Mouse (Mus musculus): ENCODE data around the gene D230025D16Rik. TPM values are rescaled to one million over a fixed set of nuclear protein-coding genes. Genes with fewer than 3 reads are reported as not detected.
"Not testable (repeated sequence)": the region's sequence is repeated elsewhere in the genome, so short reads cannot be mapped to it uniquely, and the experiment has no call there.

The D230025D16Rik gene
- polyA plus RNA-seq, 1 experiment from 2014 or later, result 35.7 TPM

DNA sequence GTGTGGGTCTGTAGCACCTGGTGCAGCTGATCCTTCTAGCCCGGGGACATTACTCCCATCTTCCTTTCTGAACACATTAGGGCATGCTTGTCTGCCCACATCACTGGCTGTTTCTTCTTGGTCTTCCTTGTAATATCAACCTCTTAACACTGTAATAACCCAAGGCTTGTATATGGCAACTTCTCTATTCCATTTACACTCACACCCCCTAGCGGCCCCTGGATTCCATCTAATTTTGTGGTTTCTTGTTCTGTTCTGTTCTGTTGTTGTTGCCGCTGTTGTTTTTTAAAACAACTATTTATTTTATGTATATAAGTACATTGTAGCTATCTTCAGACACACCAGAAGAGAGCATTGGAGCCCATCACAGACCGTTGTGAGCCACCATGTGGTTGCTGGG lies 62.0 kb downstream of the D230025D16Rik start:
- H3K4me2 ChIP-seq (ENCODE audit: low read length), result peak overlapping the region; percentile 84
- ATAC-seq, result no peak
- H3K4me3 ChIP-seq (replicated peaks; ENCODE audit: low read length), result no peak overlapping the region
- H3K9me3 ChIP-seq (ENCODE audit: control insufficient read depth, low read length), result no peaks in the 10 kb centered on the region
- H3K27me3 ChIP-seq (replicated peaks; ENCODE audit: control insufficient read depth, insufficient read depth, low read length), result no peaks in the 10 kb centered on the region
- H3K36me3 ChIP-seq (ENCODE audit: control insufficient read depth, insufficient read depth), result peaks cover 7% of the 10 kb centered on the region; the same call in 1 of the 2 replicates
- H3K9ac ChIP-seq (replicated peaks; ENCODE audit: low read depth, low read length), result no peak overlapping the region
- 89% methylated on average over 4 of the region's 4 CpGs for WGBS
- H3K27ac ChIP-seq (ENCODE audit: low read length), result no peak overlapping the region
- H3K4me1 ChIP-seq (replicated peaks; ENCODE audit: control insufficient read depth, insufficient read depth, low read length), result peaks cover 50% of the 10 kb centered on the region

DNA sequence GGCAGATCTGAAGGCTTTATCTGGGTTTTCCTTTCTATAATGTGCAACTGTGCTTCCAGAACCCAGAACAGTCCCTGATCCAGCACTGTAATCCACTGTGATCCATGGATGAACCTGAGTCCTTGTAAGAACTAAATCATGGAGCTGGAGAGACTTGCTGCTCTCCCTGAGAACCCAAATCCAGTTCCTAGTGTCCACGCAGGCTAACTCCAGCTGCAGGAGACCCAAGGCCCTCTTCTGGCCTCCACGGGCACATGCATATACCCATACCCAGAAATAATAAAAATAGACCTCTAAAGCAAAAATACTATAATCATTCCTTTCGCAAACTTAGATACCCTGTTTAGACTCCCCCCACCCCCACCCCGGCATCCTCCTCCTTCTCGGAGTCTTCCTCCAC lies 63.3 kb downstream of the D230025D16Rik start:
- H3K36me3 ChIP-seq (ENCODE audit: control insufficient read depth, insufficient read depth), result no peaks in the 10 kb centered on the region
- H3K4me3 ChIP-seq (replicated peaks; ENCODE audit: low read length), result peak overlapping the region; percentile 61
- peak overlapping the region; percentile 91; the same call in 1 of the 2 replicates for H3K27ac ChIP-seq (ENCODE audit: low read length)
- H3K9ac ChIP-seq (replicated peaks; ENCODE audit: low read depth, low read length), result peak overlapping the region; percentile 59
- H3K4me2 ChIP-seq (ENCODE audit: low read length), result peak overlapping the region; percentile 84
- no peaks in the 10 kb centered on the region for H3K27me3 ChIP-seq (replicated peaks; ENCODE audit: control insufficient read depth, insufficient read depth, low read length)
- WGBS, result 80% methylated on average over 5 of the region's 5 CpGs
- no peaks in the 10 kb centered on the region for H3K9me3 ChIP-seq (ENCODE audit: control insufficient read depth, low read length)
- ATAC-seq, result no peak
- peaks cover 50% of the 10 kb centered on the region for H3K4me1 ChIP-seq (replicated peaks; ENCODE audit: control insufficient read depth, insufficient read depth, low read length)

DNA sequence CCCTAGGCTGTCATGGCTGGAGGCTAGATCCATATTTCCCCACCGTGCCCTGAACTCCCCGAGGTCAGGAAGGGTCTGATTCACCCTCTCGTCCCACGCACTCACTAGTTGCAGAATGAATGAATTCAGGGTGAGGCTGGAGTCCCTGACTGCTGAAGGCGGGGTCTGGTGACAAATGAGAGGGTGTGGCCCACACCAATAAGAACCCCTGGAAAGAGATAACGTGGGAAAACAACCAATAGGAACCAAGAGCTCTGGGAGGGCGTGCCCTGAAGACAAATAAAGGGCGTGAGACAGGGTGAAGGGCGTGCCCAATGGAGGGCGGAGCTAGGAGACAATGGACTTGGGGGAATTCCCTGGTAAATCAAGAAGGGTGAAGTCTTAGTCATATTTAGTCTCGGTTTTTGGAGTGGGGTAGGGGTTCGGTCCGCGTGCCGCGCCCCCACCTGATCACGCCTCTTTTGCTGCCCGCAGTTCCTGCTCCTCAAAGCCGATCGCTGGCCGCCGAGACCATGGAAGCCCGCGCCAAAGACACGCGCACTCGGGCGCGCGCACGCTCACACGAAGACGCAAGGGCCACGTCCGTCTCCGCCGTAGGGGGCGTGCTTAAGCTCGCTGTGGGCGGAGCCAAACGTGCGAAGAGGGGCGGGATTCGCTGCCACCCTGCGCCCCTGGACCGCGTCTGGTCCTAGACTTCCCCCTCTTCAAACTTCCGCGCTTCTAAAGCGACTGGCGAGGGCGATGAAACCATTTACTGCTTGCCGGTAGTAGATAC lies 64.2 kb downstream of the D230025D16Rik start:
- Histone ChIP-seq H3K4me1 (replicated peaks; ENCODE audit: control insufficient read depth, insufficient read depth, low read length) (peaks cover 50% of the 10 kb centered on the region), H3K27ac (ENCODE audit: low read length) (peak overlapping the region; percentile 91), H3K4me2 (ENCODE audit: low read length) (peak overlapping the region; percentile 84), H3K27me3 (replicated peaks; ENCODE audit: control insufficient read depth, insufficient read depth, low read length) (no peaks in the 10 kb centered on the region), H3K9ac (replicated peaks; ENCODE audit: low read depth, low read length) (peak overlapping the region; percentile 59), H3K9me3 (ENCODE audit: control insufficient read depth, low read length) (no peaks in the 10 kb centered on the region), H3K36me3 (ENCODE audit: control insufficient read depth, insufficient read depth) (no peaks in the 10 kb centered on the region), H3K4me3 (replicated peaks; ENCODE audit: low read length) (peak overlapping the region; percentile 61)
- WGBS, result under 1% methylated on average over 53 of the region's 53 CpGs
- peak; percentile 91 for ATAC-seq

DNA sequence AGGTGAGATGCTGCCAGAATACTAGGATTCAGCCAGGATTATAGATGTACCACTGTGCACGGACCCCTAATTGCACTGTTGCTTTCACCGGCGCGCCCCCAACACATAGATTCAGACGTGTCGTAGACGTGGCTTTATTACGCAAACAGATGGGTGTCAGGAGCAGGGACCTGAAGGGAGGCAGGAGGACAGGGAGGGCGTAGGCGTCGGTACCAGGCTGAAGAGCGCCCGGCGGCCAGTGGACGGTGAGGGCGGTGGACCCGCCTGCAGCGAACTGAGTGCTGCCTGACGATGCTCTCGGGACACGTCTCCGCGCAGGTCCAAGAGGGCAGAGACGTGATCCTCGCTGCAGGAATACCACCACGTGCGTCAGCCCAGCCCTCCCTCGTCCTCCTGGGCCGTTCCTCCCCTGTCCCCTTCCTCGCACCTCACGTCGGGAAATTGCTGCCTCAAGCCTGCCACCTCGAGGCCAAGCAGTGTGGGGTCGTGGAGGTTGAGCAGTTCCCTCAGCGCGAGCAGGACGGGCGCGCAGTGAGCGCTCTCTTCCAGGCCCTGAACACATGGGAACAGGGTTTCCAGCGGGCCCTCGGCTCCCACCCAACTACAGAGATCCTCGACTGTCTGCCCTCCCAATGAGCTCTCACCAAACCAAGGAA lies 65.0 kb downstream of the D230025D16Rik start, which contains the start of gene 4931428F04Rik:
Gene 4931428F04Rik, minus strand, starts transcription at position 60 of the 656 bp plus-strand sequence.
- Histone ChIP-seq H3K4me2 (ENCODE audit: low read length) (peak within 1 kb of the TSS; percentile 84), H3K4me1 (replicated peaks; ENCODE audit: control insufficient read depth, insufficient read depth, low read length) (peaks cover 50% of the 10 kb centered on the region), H3K4me3 (replicated peaks; ENCODE audit: low read length) (peak within 1 kb of the TSS; percentile 61), H3K27ac (ENCODE audit: low read length) (peak within 1 kb of the TSS; percentile 91), H3K27me3 (replicated peaks; ENCODE audit: control insufficient read depth, insufficient read depth, low read length) (no peaks in the 10 kb centered on the region), H3K9me3 (ENCODE audit: control insufficient read depth, low read length) (no peaks in the 10 kb centered on the region), H3K36me3 (ENCODE audit: control insufficient read depth, insufficient read depth) (no peaks in the 10 kb centered on the region), H3K9ac (replicated peaks; ENCODE audit: low read depth, low read length) (peak within 1 kb of the TSS; percentile 59)
- 1% methylated on average over 43 of the region's 43 CpGs for WGBS
- ATAC-seq, result peak; percentile 16

DNA sequence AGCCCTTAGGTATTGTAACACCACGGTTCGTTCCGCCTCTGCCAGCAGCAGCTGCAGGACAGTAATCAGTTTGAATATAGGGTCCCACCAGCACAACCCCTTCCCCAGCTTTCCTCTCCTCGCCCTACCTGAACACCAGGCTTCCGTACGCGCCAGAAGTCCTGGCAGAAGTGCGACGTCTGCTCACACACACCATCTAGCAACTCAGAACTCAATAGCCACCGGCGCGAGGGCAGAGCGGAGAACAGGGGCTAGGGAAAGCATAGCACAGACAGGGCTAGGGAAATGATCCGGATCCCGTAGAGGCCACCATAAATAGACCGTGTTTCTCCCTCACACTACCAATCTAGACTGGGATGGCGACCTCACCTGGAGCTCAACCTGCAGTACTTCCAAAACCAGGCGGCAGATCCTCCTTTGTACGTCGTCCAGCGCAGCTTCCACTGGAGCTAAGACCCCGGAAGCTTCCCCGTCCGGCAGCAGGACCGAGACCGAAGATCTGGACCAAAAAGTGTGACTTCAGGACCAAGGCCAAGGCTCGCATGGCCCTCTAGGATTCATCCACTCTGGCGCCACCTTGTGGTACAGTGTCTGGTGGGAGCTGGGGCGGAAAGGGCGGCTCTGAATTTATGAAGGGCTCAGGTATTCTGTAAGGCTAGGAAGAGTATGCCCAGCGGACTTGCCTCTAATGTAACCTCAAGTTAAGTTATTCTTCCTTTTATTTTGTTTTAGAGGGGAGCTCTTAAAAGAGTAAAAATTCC lies 65.8 kb downstream of the D230025D16Rik start:
- WGBS, result 4% methylated on average over 31 of the region's 31 CpGs
- H3K4me1 ChIP-seq (replicated peaks; ENCODE audit: control insufficient read depth, insufficient read depth, low read length), result peaks cover 44% of the 10 kb centered on the region

DNA sequence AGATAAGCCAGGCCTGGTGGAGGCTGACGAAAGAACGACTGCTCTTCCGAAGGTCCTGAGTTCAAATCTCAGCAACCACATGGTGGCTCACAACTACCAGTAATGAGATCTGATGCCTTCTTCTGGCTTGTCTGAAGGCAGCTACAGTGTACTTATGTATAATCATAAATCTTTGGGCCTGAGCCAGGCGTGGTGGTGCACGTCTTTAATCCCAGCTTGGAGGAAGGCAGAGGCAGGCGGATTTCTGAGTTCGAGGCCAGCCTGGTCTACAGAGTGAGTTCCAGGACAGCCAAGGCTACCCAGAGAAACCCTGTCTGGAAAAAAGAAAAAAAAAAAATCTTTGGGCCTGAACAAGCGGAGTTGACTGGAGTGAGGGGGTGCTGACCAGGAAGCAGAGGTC lies 66.4 kb downstream of the D230025D16Rik start:
- H3K4me3 ChIP-seq (replicated peaks; ENCODE audit: low read length); H3K9me3 ChIP-seq (ENCODE audit: control insufficient read depth, low read length); H3K4me2 ChIP-seq (ENCODE audit: low read length); H3K27ac ChIP-seq (ENCODE audit: low read length); H3K36me3 ChIP-seq (ENCODE audit: control insufficient read depth, insufficient read depth); ATAC-seq; H3K9ac ChIP-seq (replicated peaks; ENCODE audit: low read depth, low read length); H3K27me3 ChIP-seq (replicated peaks; ENCODE audit: control insufficient read depth, insufficient read depth, low read length): not testable (repeated sequence)
- WGBS, result 88% methylated on average over 8 of the region's 8 CpGs
- H3K4me1 ChIP-seq (replicated peaks; ENCODE audit: control insufficient read depth, insufficient read depth, low read length), result peaks cover 38% of the 10 kb centered on the region

More for the DNA sequence above, 65.8 kb downstream of the D230025D16Rik start:
- peak overlapping the region; percentile 61 for H3K4me3 ChIP-seq (replicated peaks; ENCODE audit: low read length)
- no peaks in the 10 kb centered on the region for H3K27me3 ChIP-seq (replicated peaks; ENCODE audit: control insufficient read depth, insufficient read depth, low read length)
- H3K4me2 ChIP-seq (ENCODE audit: low read length), result peak overlapping the region; percentile 84
- peak overlapping the region; percentile 59 for H3K9ac ChIP-seq (replicated peaks; ENCODE audit: low read depth, low read length)
- ATAC-seq, result no peak
- no peaks in the 10 kb centered on the region for H3K36me3 ChIP-seq (ENCODE audit: control insufficient read depth, insufficient read depth)
- no peaks in the 10 kb centered on the region for H3K9me3 ChIP-seq (ENCODE audit: control insufficient read depth, low read length)
- H3K27ac ChIP-seq (ENCODE audit: low read length), result no peak overlapping the region

DNA sequence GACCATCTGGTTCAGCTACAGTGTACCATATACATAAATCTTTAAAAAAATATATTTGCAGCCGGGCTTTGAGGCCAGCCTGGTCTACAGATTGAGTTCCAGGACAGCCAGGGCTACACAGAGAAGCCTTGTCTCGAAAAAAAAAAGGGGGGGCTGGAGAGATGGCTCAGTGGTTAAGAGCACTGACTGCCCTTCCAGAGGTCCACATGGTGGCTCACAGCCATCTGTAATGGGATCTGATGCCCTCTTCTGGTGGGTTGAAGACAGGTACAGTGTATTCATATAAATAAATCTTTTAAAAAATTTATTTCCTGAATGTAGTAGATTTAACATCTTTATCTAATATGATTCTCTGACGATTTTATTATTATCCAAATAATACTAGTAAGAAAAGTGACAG lies 66.9 kb downstream of the D230025D16Rik start:
- not testable (repeated sequence) for ATAC-seq; H3K36me3 ChIP-seq (ENCODE audit: control insufficient read depth, insufficient read depth); H3K9me3 ChIP-seq (ENCODE audit: control insufficient read depth, low read length); H3K4me2 ChIP-seq (ENCODE audit: low read length); H3K27ac ChIP-seq (ENCODE audit: low read length); H3K4me3 ChIP-seq (replicated peaks; ENCODE audit: low read length); H3K9ac ChIP-seq (replicated peaks; ENCODE audit: low read depth, low read length); H3K27me3 ChIP-seq (replicated peaks; ENCODE audit: control insufficient read depth, insufficient read depth, low read length)
- WGBS, result 71% methylated on average over 3 of the region's 3 CpGs
- peaks cover 33% of the 10 kb centered on the region for H3K4me1 ChIP-seq (replicated peaks; ENCODE audit: control insufficient read depth, insufficient read depth, low read length)

DNA sequence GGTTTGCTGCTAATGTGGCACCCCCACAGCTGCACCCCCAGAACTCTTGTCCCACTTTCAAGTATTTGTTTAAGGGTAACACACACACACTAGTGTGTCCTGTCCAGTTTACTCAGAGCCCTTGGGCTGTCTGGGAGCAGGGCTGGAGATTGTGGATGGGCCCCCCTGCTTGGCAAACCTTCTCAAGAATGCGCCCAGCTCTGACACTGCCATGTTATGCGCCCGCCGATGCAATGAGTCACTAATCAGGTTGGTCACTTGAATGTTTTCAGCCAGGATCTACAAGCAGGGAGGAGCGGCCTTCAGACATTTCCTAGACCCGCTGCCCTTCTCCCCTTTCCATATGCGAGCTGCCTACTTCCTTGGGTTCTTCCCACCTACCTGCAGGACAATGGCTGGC lies 67.5 kb downstream of the D230025D16Rik start:
- Histone ChIP-seq H3K36me3 (ENCODE audit: control insufficient read depth, insufficient read depth) (no peaks in the 10 kb centered on the region), H3K27ac (ENCODE audit: low read length) (no peak overlapping the region), H3K4me3 (replicated peaks; ENCODE audit: low read length) (no peak overlapping the region), H3K4me1 (replicated peaks; ENCODE audit: control insufficient read depth, insufficient read depth, low read length) (peaks cover 31% of the 10 kb centered on the region), H3K27me3 (replicated peaks; ENCODE audit: control insufficient read depth, insufficient read depth, low read length) (no peaks in the 10 kb centered on the region), H3K9ac (replicated peaks; ENCODE audit: low read depth, low read length) (no peak overlapping the region), H3K4me2 (ENCODE audit: low read length) (no peak overlapping the region), H3K9me3 (ENCODE audit: control insufficient read depth, low read length) (no peaks in the 10 kb centered on the region)
- 80% methylated on average over 7 of the region's 7 CpGs for WGBS
- ATAC-seq, result no peak

DNA sequence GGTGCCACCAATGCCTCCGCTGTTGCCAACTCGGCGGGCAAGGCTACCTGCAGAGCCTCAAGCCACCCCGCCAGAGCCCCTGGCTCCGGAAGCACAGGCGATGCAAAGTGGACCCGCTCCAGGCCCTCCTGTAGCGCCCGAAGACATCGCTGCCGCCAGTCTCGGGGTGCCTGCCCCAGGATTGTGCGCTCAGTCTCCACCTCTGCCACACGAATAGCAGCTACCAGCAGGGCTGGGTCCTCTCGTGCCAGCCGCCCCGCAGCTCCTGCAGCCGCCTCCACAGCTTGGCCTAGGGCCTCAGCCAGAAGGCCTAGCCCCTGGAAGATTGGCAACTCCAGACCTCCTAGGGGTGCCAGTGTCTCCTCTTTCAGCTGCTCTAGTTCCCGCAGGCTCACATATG lies 68.5 kb downstream of the D230025D16Rik start:
- no peak overlapping the region for H3K4me3 ChIP-seq (replicated peaks; ENCODE audit: low read length)
- H3K27me3 ChIP-seq (replicated peaks; ENCODE audit: control insufficient read depth, insufficient read depth, low read length), result no peaks in the 10 kb centered on the region
- H3K27ac ChIP-seq (ENCODE audit: low read length), result no peak overlapping the region
- H3K9me3 ChIP-seq (ENCODE audit: control insufficient read depth, low read length), result no peaks in the 10 kb centered on the region
- H3K4me1 ChIP-seq (replicated peaks; ENCODE audit: control insufficient read depth, insufficient read depth, low read length), result peaks cover 26% of the 10 kb centered on the region
- H3K36me3 ChIP-seq (ENCODE audit: control insufficient read depth, insufficient read depth), result no peaks in the 10 kb centered on the region
- no peak overlapping the region for H3K4me2 ChIP-seq (ENCODE audit: low read length)
- no peak for ATAC-seq
- 69% methylated on average over 19 of the region's 19 CpGs for WGBS
- no peak overlapping the region for H3K9ac ChIP-seq (replicated peaks; ENCODE audit: low read depth, low read length)
